ENCODE assay signal across 15 mouse cellular contexts in genomic region chrX:162453821-162454402, GRCm38 (mm10).
DNase-seq lines count a peak whose midpoint lies in the region; ATAC-seq and TF ChIP-seq lines count a peak whose summit lies in the region.
"Had no signal": no experiment of that assay in that cellular context is flagged by ENCODE, and none has a peak within 500 bp of the region (broad histone marks: within the 10 kb centered on the region; RNA-seq: fewer than 3 reads in every experiment).

No protein-coding gene starts in this region.

- intact Hi-C loops in left cerebral cortex, adult 2 months (cut with DNase I): loop anchor here (5.0 kb wide), 1 partner anchor 487 kb away; no protein-coding TSS in a partner anchor

- no peak overlapping the region for H3K4me2 ChIP-seq in forebrain, postnatal 0 days (ENCODE audit: low read depth)
- H3K4me2 ChIP-seq in forebrain, embryonic 16.5 days (ENCODE audit: low read length): no peak overlapping the region
- no peak overlapping the region for H3K4me2 ChIP-seq in CH12.LX (ENCODE audit: insufficient read depth, low read depth, poor library complexity, severe bottlenecking)
- no peak overlapping the region for H3K4me2 ChIP-seq in liver, embryonic 13.5 days
- H3K4me2 ChIP-seq: lung, embryonic 15.5 days; neural tube, embryonic 15.5 days had no signal

- no peak for TF ChIP-seq POLR2A in CH12.LX (IDR thresholded peaks at IDR 0.05; ENCODE audit: low read depth, low read length)

- H3K27me3 ChIP-seq in forebrain, postnatal 0 days (ENCODE audit: insufficient read depth, low read length): no peaks in the 10 kb centered on the region
- H3K27me3 ChIP-seq in forebrain, embryonic 16.5 days (replicated peaks; ENCODE audit: control insufficient read depth, insufficient read depth, low read length): no peaks in the 10 kb centered on the region; the same call in 1 of the 2 replicates
- H3K27me3 ChIP-seq in CH12.LX (replicated peaks): no peaks in the 10 kb centered on the region
- no peaks in the 10 kb centered on the region for H3K27me3 ChIP-seq in liver, embryonic 13.5 days

- no peaks in the 10 kb centered on the region for H3K9me3 ChIP-seq in forebrain, postnatal 0 days (ENCODE audit: low read length)
- H3K9me3 ChIP-seq in forebrain, embryonic 16.5 days (ENCODE audit: control insufficient read depth, low read length): no peaks in the 10 kb centered on the region
- H3K9me3 ChIP-seq in CH12.LX (replicated peaks; ENCODE audit: low read length): no peaks in the 10 kb centered on the region
- no peaks in the 10 kb centered on the region for H3K9me3 ChIP-seq in liver, embryonic 13.5 days (replicated peaks)
- H3K9me3 ChIP-seq: lung, embryonic 15.5 days; neural tube, embryonic 15.5 days had no signal

- in situ Hi-C loops in CH12.LX (cut with MboI; ENCODE audit: low pct_ligation_motif_present, low pct_unique_long_range_greater_than_20kb, low sequenced_read_pairs): no loop called here

- peak; percentile 59 for TF ChIP-seq RAD21 in CH12.LX (IDR thresholded peaks at IDR 0.05; ENCODE audit: low read depth, low read length)

- WGBS in forebrain, postnatal 0 days: 63% methylated on average over 7 of the region's 7 CpGs
- 68% methylated on average over 7 of the region's 7 CpGs for WGBS in forebrain, embryonic 16.5 days
- WGBS in liver, embryonic 13.5 days (ENCODE audit: insufficient replicate concordance): 52% methylated on average over 7 of the region's 7 CpGs

- H3K27ac ChIP-seq in forebrain, postnatal 0 days (ENCODE audit: low read depth, low read length): no peak overlapping the region
- no peak overlapping the region for H3K27ac ChIP-seq in forebrain, embryonic 16.5 days (ENCODE audit: low read length)
- H3K27ac ChIP-seq in left cerebral cortex, adult 2 months: no peak overlapping the region
- no peak overlapping the region for H3K27ac ChIP-seq in CH12.LX (ENCODE audit: insufficient read depth, low read depth)
- no peak overlapping the region for H3K27ac ChIP-seq in liver, embryonic 13.5 days
- H3K27ac ChIP-seq: lung, embryonic 15.5 days; neural tube, embryonic 15.5 days had no signal

- DNase-seq in forebrain, postnatal 0 days: peak; percentile 20
- DNase-seq in left cerebral cortex, adult 2 months (ENCODE audit: extremely low spot score in 1 of 2, low spot score in 2 of 2): no peak
- no peak for DNase-seq in left cerebral cortex, adult 8-10 months (ENCODE audit: low spot score in 2 of 2)
- no peak for DNase-seq in CH12.LX (ENCODE audit: extremely low read depth)
- DNase-seq in liver, embryonic 13.5 days: no peak
- no peak for DNase-seq in cerebellum, adult 11 months
- no peak for DNase-seq in layer of hippocampus, postnatal 36 days
- DNase-seq: cerebellum, adult 8-10 months; heart, adult 18-20 months; kidney, adult 8-10 months; thymus, postnatal 25 days had no signal

- dilution Hi-C loops in CH12.LX (cut with MboI; ENCODE audit: extremely low pct_ligation_motif_present, extremely low pct_unique_long_range_greater_than_20kb, low sequenced_read_pairs): no loop called here

- no peak overlapping the region for H3K9ac ChIP-seq in forebrain, postnatal 0 days
- no peak overlapping the region for H3K9ac ChIP-seq in forebrain, embryonic 16.5 days (replicated peaks; ENCODE audit: low read depth, low read length)
- H3K9ac ChIP-seq in CH12.LX (ENCODE audit: insufficient read depth, low read depth): no peak overlapping the region
- H3K9ac ChIP-seq in liver, embryonic 13.5 days: no peak overlapping the region; the same call in 1 of the 2 replicates
- H3K9ac ChIP-seq: lung, embryonic 15.5 days; neural tube, embryonic 15.5 days had no signal

- H3K36me3 ChIP-seq in forebrain, postnatal 0 days (ENCODE audit: insufficient read depth): no peaks in the 10 kb centered on the region
- no peaks in the 10 kb centered on the region for H3K36me3 ChIP-seq in forebrain, embryonic 16.5 days (ENCODE audit: control insufficient read depth, insufficient read depth)
- H3K36me3 ChIP-seq in CH12.LX (replicated peaks in 1 of 2; ENCODE audit: control insufficient read depth in 1 of 2, insufficient read depth in 1 of 2, low read length in 1 of 2): no peaks in the 10 kb centered on the region
- no peaks in the 10 kb centered on the region for H3K36me3 ChIP-seq in liver, embryonic 13.5 days
- H3K36me3 ChIP-seq: lung, embryonic 15.5 days; neural tube, embryonic 15.5 days had no signal

- TF ChIP-seq CTCF in forebrain, postnatal 0 days (IDR thresholded peaks at IDR 0.05; ENCODE audit: low read depth): peak; percentile 57
- TF ChIP-seq CTCF in left cerebral cortex, adult 2 months (IDR thresholded peaks at IDR 0.05): peak; percentile 54
- TF ChIP-seq CTCF in CH12.LX (conservative IDR thresholded peaks at IDR 0.05 in 1 of 2, IDR thresholded peaks at IDR 0.05 in 1 of 2; ENCODE audit: low read depth in 2 of 2, low read length in 2 of 2): peak in 1 of 2 experiments; percentile 59; a peak in 2 of 4 replicates

- H3K4me1 ChIP-seq in forebrain, postnatal 0 days (ENCODE audit: insufficient read depth): no peaks in the 10 kb centered on the region
- no peaks in the 10 kb centered on the region for H3K4me1 ChIP-seq in forebrain, embryonic 16.5 days (replicated peaks; ENCODE audit: control insufficient read depth, insufficient read depth, low read length)
- peaks cover 0 to 15% of the 10 kb centered on the region in 2 experiments; a peak in 2 of 4 replicates for H3K4me1 ChIP-seq in CH12.LX (ENCODE audit: control insufficient read depth in 1 of 2, insufficient read depth in 2 of 2)
- H3K4me1 ChIP-seq in liver, embryonic 13.5 days (replicated peaks): peaks cover 22% of the 10 kb centered on the region
- H3K4me1 ChIP-seq: lung, embryonic 15.5 days; neural tube, embryonic 15.5 days had no signal

- no peaks in the 10 kb centered on the region for H3K79me2 ChIP-seq in CH12.LX (replicated peaks; ENCODE audit: control insufficient read depth, extremely low read depth, insufficient read depth, poor library complexity, severe bottlenecking)

- no peak for ATAC-seq in forebrain, postnatal 0 days
- ATAC-seq in forebrain, embryonic 16.5 days: no peak
- ATAC-seq in liver, embryonic 13.5 days (ENCODE audit: low read depth): peak; percentile 77
- ATAC-seq: midbrain, embryonic 16.5 days had no signal

- H3K4me3 ChIP-seq in forebrain, postnatal 0 days (ENCODE audit: low read depth, low read length): no peak overlapping the region
- no peak overlapping the region for H3K4me3 ChIP-seq in forebrain, embryonic 16.5 days (replicated peaks; ENCODE audit: low read length)
- H3K4me3 ChIP-seq in left cerebral cortex, adult 2 months: no peak overlapping the region
- no peak overlapping the region for H3K4me3 ChIP-seq in CH12.LX (replicated peaks in 1 of 3; ENCODE audit: low read depth in 2 of 3, low read length in 2 of 3, poor library complexity in 1 of 3)
- H3K4me3 ChIP-seq in liver, embryonic 13.5 days (replicated peaks): no peak overlapping the region
- H3K4me3 ChIP-seq: lung, embryonic 15.5 days; neural tube, embryonic 15.5 days had no signal

- TF ChIP-seq EP300 in CH12.LX (IDR thresholded peaks at IDR 0.05; ENCODE audit: low read length): no peak

TF ChIP-seq in CH12.LX, 34 proteins besides CTCF, POLR2A, EP300 and RAD21:
- TF ChIP-seq SMC3 (IDR thresholded peaks at IDR 0.05; ENCODE audit: low read depth, low read length) (peak; percentile 37), MAFK (IDR thresholded peaks at IDR 0.05; ENCODE audit: insufficient replicate concordance, low read length) (no peak)
